Mouse (Mus musculus) forebrain, embryonic 12.5 days (tissue): ENCODE data around the gene Sh2d6. TPM values are rescaled to one million over a fixed set of nuclear protein-coding genes. Genes with fewer than 3 reads are reported as not detected.
A peak's percentile ranks its signal among the peaks of the same experiment; 100 is the strongest.

Source experiments
- ATAC-seq: fragments of 200-750 bp; cut with Nextera tagmentation; 2 replicates; pipeline ENCODE4 v1.8.0; 2017; ENCODE audit warnings: moderate TSS enrichment; ENCODE audit not compliant: low FRiP score
- H3K27ac ChIP-seq: fragments of 300-500 bp; sonication (generic); 2 replicates; pipeline ENCODE4 v1.5.1; 2016; ENCODE audit warnings: mild to moderate bottlenecking
- H3K27me3 ChIP-seq: fragments of 300-500 bp; sonication (generic); 2 replicates; pipeline ENCODE4 v1.6.1; 2016; ENCODE audit warnings: mild to moderate bottlenecking
- H3K36me3 ChIP-seq: fragments of 300-500 bp; sonication (generic); replicated peaks from 2 replicates; pipeline ENCODE4 v1.6.1; 2016; ENCODE audit warnings: mild to moderate bottlenecking
- H3K4me1 ChIP-seq: fragments of 300-500 bp; sonication (generic); 2 replicates; pipeline ENCODE4 v1.6.1; 2016
- H3K4me2 ChIP-seq: fragments of 300-500 bp; sonication (generic); 2 replicates; pipeline ENCODE4 v1.6.1; 2016; ENCODE audit warnings: mild to moderate bottlenecking, moderate library complexity
- H3K4me3 ChIP-seq: fragments of 300-500 bp; sonication (generic); replicated peaks from 2 replicates; pipeline ENCODE4 v1.5.1; 2016; ENCODE audit warnings: mild to moderate bottlenecking
- H3K9ac ChIP-seq: fragments of 300-500 bp; sonication (generic); 2 replicates; pipeline ENCODE4 v1.6.1; 2016; ENCODE audit warnings: mild to moderate bottlenecking
- H3K9me3 ChIP-seq: fragments of 300-500 bp; sonication (generic); 2 replicates; pipeline ENCODE4 v1.6.1; 2016
- WGBS: fragments of 180-500 bp; shearing (Covaris S2); methylation state at CpG from one replicate; pipeline ENCODE4 v1.1.7; 2016; 5-methylcytosine and 5-hydroxymethylcytosine counted together
- polyA plus RNA-seq: library from polyadenylated mRNA; unstranded; fragments of >200 nt; fragmentation: Nextera tagmentation; extraction: Ambion mirVana; gene quantifications from 2 replicates; pipeline ENCODE4 v1.2.1, GENCODE M21; 2016

Sh2d6 gene
- polyA plus RNA-seq, 1 experiment from 2014 or later: 0.40 TPM

DNA sequence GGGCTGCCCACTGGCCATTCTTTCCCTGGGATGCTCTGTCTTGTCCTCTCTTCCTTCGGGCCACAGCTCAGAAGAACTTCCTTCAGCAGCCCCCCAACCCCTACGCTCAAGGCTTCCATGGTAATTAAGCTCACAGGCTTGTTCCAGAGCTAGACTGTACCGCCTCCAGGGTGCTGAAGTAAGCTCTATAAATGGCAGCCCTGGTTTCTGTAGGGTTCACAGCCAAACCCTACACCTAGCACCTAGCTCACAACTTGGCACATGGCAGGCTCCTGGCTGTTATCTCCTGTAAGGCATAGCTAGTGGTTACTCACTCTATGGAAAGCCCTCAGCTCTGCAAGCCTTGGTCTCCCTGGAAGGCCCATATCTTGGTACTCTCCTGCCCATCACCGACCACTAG, 11.1 kb upstream of the Sh2d6 start:
- H3K9ac ChIP-seq: no peak overlapping the region

DNA sequence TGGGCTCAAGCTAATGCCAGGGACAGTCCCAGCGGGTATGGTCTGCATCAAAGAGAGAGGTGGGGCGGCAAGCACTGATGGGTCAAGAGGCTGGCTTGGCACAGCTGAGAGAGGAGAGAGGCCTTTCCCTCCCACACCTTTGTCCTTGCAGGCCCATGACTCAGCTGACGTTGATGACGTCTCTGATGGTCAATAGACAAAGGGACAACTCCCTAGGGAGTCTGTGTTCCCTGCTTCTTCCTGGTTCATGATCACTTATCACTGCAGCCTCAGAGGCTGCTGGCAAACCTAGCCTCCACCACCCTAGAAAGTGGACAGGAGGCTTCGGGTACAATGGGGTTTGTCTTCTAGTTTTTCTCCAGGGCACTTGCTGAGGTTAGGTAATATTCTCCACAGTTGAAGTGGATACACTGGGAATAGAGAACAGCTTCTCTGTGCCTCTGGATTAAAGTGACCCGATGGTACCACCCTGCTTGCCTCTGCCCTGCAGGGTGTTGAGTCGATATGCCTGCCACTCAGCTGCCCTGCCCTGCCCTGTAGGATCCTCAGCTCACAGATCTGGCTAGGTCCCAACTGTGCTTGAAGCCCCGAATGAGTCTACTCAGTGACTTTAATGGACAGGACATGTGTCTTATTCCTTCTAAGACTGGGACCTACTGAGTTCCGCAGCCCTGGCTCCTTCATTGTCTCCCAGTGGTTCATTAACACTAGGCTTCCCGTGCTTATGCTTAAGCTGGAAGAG, 7.1 kb upstream of the Sh2d6 start:
- 81% methylated on average over 10 of the region's 10 CpGs for WGBS
- H3K9ac ChIP-seq: no peak overlapping the region
- no peaks in the 10 kb centered on the region for H3K27me3 ChIP-seq
- H3K4me1 ChIP-seq: peaks cover 10% of the 10 kb centered on the region
- H3K36me3 ChIP-seq: no peaks in the 10 kb centered on the region
- H3K9me3 ChIP-seq: no peaks in the 10 kb centered on the region
- H3K4me2 ChIP-seq: no peak overlapping the region
- ATAC-seq: no peak
- H3K27ac ChIP-seq: no peak overlapping the region
- no peak overlapping the region for H3K4me3 ChIP-seq

More for the DNA sequence above, 11.1 kb upstream of the Sh2d6 start:
- peaks cover 18% of the 10 kb centered on the region for H3K4me1 ChIP-seq
- H3K4me2 ChIP-seq: no peak overlapping the region
- WGBS: 81% methylated on average over 4 of the region's 4 CpGs
- no peaks in the 10 kb centered on the region for H3K27me3 ChIP-seq
- H3K9me3 ChIP-seq: no peaks in the 10 kb centered on the region
- no peak overlapping the region for H3K27ac ChIP-seq
- H3K36me3 ChIP-seq: no peaks in the 10 kb centered on the region
- ATAC-seq: no peak
- H3K4me3 ChIP-seq: no peak overlapping the region

DNA sequence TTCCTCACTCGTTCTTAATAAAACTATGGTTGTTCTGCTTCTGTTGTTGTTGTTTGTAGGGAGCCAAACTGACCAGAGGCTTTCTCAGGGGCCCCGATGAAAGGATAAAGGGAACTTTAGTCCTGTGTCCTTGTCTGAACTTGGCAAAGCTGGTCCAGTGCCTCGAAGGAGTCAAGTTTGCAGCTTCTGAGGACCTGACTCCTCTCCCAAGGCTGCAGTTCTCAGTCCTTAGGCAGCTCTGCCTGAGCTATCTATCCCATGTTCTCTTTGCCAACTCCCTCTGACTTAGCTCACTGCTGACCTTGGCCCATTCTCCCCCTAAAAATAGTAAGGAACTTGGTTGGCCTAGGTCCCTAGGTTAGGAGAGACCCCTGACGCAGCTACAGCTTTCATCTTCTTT, 5.6 kb upstream of the Sh2d6 start:
- WGBS: 91% methylated on average over 4 of the region's 4 CpGs
- Histone ChIP-seq H3K9me3 (no peaks in the 10 kb centered on the region), H3K27ac (no peak overlapping the region), H3K9ac (no peak overlapping the region), H3K4me1 (no peaks in the 10 kb centered on the region), H3K36me3 (no peaks in the 10 kb centered on the region), H3K4me2 (no peak overlapping the region), H3K27me3 (no peaks in the 10 kb centered on the region), H3K4me3 (no peak overlapping the region)
- no peak for ATAC-seq

DNA sequence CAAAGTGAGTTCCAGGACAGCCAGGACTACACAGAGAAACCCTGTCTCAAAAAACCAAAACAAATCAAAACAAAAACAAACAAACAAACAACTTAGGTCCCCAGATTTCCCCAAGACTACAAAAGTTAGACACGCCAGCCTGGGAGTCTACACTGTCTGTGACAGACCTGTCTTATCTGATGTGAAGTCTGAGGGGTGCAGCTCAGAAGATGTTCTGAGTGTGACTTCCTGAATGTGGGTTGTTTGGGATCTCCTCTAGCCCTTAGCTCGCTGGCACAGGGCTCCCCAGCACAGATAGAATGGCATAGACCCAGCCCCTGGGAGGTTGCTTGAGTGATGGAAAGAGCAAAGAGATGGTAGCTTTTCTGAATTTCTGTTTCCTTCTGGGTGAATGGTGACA, 2.7 kb upstream of the Sh2d6 start:
- Histone ChIP-seq H3K9me3 (no peaks in the 10 kb centered on the region), H3K27ac (no peak overlapping the region), H3K36me3 (no peaks in the 10 kb centered on the region), H3K27me3 (no peaks in the 10 kb centered on the region), H3K4me1 (peaks cover 23% of the 10 kb centered on the region), H3K4me3 (no peak overlapping the region), H3K4me2 (no peak overlapping the region), H3K9ac (no peak overlapping the region)
- no peak for ATAC-seq
- WGBS: 89% methylated on average over 2 of the region's 2 CpGs

DNA sequence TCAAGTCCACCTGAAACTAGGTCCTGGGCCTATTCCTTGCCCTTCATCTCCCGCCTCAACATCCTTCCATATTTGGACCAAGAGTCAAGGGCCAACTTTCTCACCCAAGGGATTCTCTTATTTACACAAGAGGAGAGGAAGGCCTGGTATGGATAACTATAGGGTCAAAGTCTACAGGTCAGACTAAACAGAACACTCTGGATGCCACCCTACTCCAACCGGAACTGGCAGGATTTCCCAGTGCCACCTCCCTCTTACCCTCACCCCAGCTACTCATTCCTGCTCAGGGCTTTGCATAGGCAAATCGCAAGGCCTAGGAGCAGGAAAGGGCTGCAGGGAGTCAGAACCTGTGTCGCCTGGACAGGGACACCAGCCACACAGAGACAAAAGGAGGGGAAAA, 1.7 kb upstream of the Sh2d6 start:
- WGBS: 73% methylated on average over 4 of the region's 4 CpGs
- H3K27me3 ChIP-seq: no peaks in the 10 kb centered on the region
- H3K9me3 ChIP-seq: no peaks in the 10 kb centered on the region
- H3K4me1 ChIP-seq: peaks cover 30% of the 10 kb centered on the region
- no peak overlapping the region for H3K27ac ChIP-seq
- ATAC-seq: no peak
- no peak overlapping the region for H3K4me3 ChIP-seq
- H3K36me3 ChIP-seq: no peaks in the 10 kb centered on the region
- H3K9ac ChIP-seq: no peak overlapping the region
- H3K4me2 ChIP-seq: no peak overlapping the region

DNA sequence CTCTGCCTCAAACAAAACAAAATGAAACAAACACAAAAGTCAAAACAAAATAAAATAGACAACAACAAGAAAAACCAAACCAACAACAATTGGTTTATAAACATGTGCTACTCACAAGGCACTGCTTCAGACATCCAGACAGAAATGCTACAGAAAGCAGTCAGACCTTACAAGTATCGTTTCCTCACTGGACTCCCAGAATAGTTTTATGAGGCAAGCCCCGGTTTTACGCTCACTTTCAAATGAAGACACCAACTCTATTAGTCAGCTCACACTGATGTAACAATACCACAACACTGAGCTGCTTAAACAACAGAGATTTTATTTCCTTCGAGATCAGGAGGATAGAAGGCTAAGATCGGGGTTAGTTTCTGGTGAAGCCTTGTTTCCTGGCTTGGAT, 781 bp upstream of the Sh2d6 start:
- no peak overlapping the region for H3K4me3 ChIP-seq
- H3K27me3 ChIP-seq: no peaks in the 10 kb centered on the region
- H3K4me1 ChIP-seq: peaks cover 30% of the 10 kb centered on the region
- no peak for ATAC-seq
- H3K27ac ChIP-seq: no peak overlapping the region
- no peak overlapping the region for H3K9ac ChIP-seq
- 91% methylated on average over 5 of the region's 5 CpGs for WGBS
- H3K4me2 ChIP-seq: no peak overlapping the region
- H3K36me3 ChIP-seq: no peaks in the 10 kb centered on the region
- no peaks in the 10 kb centered on the region for H3K9me3 ChIP-seq

DNA sequence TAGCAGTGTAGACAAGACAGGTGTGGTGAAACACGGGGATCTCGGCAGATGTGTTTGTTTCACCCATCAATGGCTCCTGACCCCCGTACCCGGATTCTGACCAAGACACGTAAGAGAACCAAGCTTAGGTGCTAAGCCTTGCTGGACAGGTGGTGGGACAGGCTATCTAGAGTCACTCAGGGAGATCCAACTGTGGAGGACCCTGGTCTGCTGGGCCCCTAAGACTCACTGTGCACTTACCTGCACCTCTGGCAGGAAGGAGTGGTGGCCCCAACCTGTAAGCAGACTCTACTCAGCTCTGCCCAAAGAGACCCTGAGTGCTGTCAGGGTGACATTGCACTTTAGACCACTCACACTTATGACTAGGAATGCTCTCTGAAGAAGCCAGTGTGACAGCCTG, 603 bp downstream of the Sh2d6 start:
- 94% methylated on average over 5 of the region's 5 CpGs for WGBS

DNA sequence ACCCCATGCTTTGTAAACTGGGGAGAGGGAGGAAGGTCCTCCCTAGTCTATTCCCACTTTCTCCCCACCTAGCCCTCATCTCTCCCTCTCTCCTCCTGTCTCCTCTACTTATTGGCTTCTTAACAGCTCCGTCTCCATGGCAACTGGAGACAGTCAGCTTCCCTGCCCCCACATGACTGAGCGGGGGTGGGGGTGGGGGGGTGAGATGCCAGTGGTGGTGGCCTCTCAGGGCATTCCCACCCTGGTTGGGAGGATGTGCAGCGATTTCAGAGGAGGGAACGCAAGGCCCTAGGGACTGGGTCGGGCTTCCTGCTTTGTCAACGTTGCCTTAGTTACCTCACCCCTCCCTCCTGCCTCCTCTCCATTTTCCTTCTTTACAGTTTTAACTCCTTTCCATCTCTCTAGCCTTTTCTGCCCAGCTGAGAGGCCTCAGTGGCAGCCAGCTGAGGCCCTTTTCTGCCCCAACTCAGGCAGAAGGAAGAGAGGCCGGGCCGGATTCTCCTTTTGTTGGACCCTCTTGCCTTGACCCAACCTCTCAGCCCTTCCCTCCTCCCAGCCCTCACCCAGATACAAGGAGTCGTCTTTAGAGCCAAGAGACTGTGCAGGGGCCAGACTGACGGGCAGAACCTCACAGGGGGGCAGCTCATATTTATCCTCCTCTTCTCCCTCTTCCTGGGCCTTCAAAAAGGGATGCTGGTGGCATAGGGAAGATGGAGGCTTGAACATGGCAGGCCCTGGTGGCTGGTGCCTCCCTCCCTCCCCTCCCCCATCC, 1.4 kb downstream of the Sh2d6 start:
- Histone ChIP-seq H3K4me2 (peak overlapping the region; percentile 41), H3K4me3 (peak overlapping the region; percentile 19), H3K9ac (0 out of 2 replicates have a peak overlapping the region, but pooled peaks have one; percentile 36), H3K27ac (peak overlapping the region; percentile 95), H3K36me3 (no peaks in the 10 kb centered on the region), H3K9me3 (no peaks in the 10 kb centered on the region), H3K27me3 (no peaks in the 10 kb centered on the region), H3K4me1 (peaks cover 30% of the 10 kb centered on the region)
- 5% methylated on average over 10 of the region's 10 CpGs for WGBS
- peak; percentile 89 for ATAC-seq

More for the DNA sequence above, 603 bp downstream of the Sh2d6 start:
- H3K36me3 ChIP-seq: no peaks in the 10 kb centered on the region
- H3K9me3 ChIP-seq: no peaks in the 10 kb centered on the region
- H3K9ac ChIP-seq: no peak overlapping the region
- H3K4me1 ChIP-seq: peaks cover 30% of the 10 kb centered on the region
- H3K4me2 ChIP-seq: no peak overlapping the region
- no peaks in the 10 kb centered on the region for H3K27me3 ChIP-seq
- no peak for ATAC-seq
- peak overlapping the region; percentile 95 for H3K27ac ChIP-seq
- H3K4me3 ChIP-seq: no peak overlapping the region

DNA sequence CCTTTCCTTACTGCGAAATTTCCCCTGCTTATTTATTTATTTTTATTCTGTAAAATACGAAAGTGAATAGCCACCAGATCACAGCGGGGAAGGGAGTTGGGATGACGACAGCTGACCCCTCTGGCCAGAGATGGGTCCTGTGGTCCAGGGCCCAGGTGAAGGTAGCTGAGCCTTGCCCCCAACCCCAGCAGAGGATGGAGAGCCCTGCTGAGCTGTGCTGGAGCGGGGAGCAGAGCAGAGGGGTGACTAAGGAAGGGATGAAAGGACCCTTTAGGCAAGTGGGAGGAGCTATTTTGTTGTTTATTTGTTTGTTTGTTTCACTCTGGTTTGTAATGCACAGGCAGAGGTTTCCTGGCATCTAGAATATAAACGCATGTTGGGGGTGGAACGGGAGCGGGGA, 2.2 kb downstream of the Sh2d6 start:
- 23% methylated on average over 8 of the region's 8 CpGs for WGBS
- peaks cover 30% of the 10 kb centered on the region for H3K4me1 ChIP-seq
- no peaks in the 10 kb centered on the region for H3K9me3 ChIP-seq
- no peaks in the 10 kb centered on the region for H3K27me3 ChIP-seq
- peak overlapping the region; percentile 41 for H3K4me2 ChIP-seq
- 0 out of 2 replicates have a peak overlapping the region, but pooled peaks have one; percentile 21 for H3K9ac ChIP-seq
- no peaks in the 10 kb centered on the region for H3K36me3 ChIP-seq
- H3K27ac ChIP-seq: peak overlapping the region; percentile 95
- peak; percentile 53 for ATAC-seq
- no peak overlapping the region for H3K4me3 ChIP-seq

DNA sequence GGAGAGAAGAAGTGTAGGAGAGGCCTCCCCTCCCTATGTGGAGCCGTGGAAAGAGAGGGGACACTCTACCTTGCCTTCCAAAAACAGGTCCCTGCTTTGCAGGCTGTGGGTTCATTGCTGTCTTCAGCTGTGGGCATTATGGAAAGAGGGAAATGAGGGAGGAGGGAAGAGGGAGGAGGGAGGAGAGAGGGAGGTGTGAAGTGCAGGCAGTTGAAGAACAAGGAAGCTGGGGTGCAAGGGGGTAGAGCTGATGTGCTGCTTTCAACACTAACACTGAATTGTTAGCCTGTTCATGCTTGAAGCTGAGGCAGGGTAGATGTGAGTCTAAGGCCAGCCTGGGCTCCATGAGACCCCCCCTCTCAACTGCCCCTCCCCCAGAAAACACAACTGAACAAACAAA, 2.7 kb downstream of the Sh2d6 start:
- Histone ChIP-seq H3K4me3 (no peak overlapping the region), H3K27me3 (no peaks in the 10 kb centered on the region), H3K4me1 (peaks cover 34% of the 10 kb centered on the region), H3K4me2 (no peak overlapping the region), H3K36me3 (no peaks in the 10 kb centered on the region), H3K9me3 (no peaks in the 10 kb centered on the region), H3K27ac (peak overlapping the region; percentile 95), H3K9ac (0 out of 2 replicates have a peak overlapping the region, but pooled peaks have one; percentile 21)
- ATAC-seq: no peak
- 72% methylated on average over 1 of the region's 1 CpGs for WGBS

DNA sequence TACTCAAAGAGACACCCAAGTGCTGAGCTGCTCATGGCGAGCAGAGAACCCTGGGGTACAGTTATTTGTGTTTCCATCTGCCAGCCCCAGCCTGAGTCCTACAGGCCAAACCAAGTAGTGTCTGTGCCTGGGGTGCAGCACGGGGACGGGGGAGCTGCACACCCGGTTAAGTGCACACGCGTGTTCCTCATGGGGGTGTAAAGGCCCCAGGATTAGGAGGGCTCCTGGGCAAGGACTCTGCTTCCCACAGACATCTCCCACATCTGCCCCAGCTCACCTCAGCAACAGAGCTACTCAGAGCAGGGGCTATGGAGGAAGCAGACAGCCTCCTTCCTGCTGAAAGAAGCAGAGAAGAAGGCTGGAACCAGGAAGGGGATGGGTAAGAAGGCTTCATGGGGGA, 5.9 kb downstream of the Sh2d6 start:
- peaks cover 50% of the 10 kb centered on the region for H3K4me1 ChIP-seq
- no peak overlapping the region for H3K27ac ChIP-seq
- no peaks in the 10 kb centered on the region for H3K9me3 ChIP-seq
- ATAC-seq: no peak
- H3K36me3 ChIP-seq: no peaks in the 10 kb centered on the region
- H3K9ac ChIP-seq: no peak overlapping the region
- no peak overlapping the region for H3K4me3 ChIP-seq
- H3K27me3 ChIP-seq: no peaks in the 10 kb centered on the region
- 93% methylated on average over 6 of the region's 6 CpGs for WGBS
- no peak overlapping the region for H3K4me2 ChIP-seq

DNA sequence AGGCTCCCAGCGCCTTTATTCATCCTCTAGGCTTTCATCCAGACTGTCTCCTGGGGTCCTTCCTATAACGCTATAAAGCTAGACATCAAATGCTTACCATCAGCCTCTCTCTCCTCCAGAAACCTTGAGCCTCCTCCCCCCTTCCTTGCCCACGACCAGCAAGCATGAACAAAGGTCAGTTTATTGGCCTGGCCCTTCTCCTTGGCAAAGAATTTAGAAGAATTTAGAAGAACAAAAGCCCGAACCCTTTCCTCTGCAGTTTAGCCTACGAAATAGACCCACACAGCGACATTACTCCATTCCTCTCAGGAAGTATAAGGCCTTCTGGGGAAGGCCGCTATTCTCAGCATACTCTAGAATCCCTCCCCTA, 8.5 kb downstream of the Sh2d6 start:
- peak overlapping the region; percentile 32 for H3K4me3 ChIP-seq
- H3K9ac ChIP-seq: peak overlapping the region; percentile 60
- peaks cover 30% of the 10 kb centered on the region for H3K4me1 ChIP-seq
- H3K27me3 ChIP-seq: no peaks in the 10 kb centered on the region
- peak overlapping the region; percentile 56 for H3K4me2 ChIP-seq
- WGBS: 42% methylated on average over 7 of the region's 7 CpGs
- peak overlapping the region; percentile 94 for H3K27ac ChIP-seq
- H3K36me3 ChIP-seq: no peaks in the 10 kb centered on the region
- ATAC-seq: no peak
- no peaks in the 10 kb centered on the region for H3K9me3 ChIP-seq
